18 mouse cellular contexts compared by ENCODE assay signal in genomic region chr13:85768520-85768919, GRCm38 (mm10).
DNase-seq lines count a peak whose midpoint lies in the region; TF ChIP-seq lines count a peak whose summit lies in the region.
"Had no signal": no experiment of that assay in that cellular context is flagged by ENCODE, and none has a peak within 500 bp of the region (broad histone marks: within the 10 kb centered on the region; RNA-seq: fewer than 3 reads in every experiment).

No protein-coding gene starts in this region.

- no peak for TF ChIP-seq CTCF in layer of hippocampus, adult 2 months (conservative IDR thresholded peaks at IDR 0.05)
- TF ChIP-seq CTCF in brain, embryonic 14.5 days (IDR thresholded peaks at IDR 0.05; ENCODE audit: borderline replicate concordance, extremely low read depth, insufficient read depth, insufficient read length) = no peak
- TF ChIP-seq CTCF in gastrocnemius, adult 2 months (IDR thresholded peaks at IDR 0.05) = no peak

- no peak overlapping the region for H3K27ac ChIP-seq in layer of hippocampus, adult 2 months
- no peak overlapping the region for H3K27ac ChIP-seq in gastrocnemius, adult 2 months
- H3K27ac ChIP-seq: embryonic facial prominence, embryonic 10.5 days; limb, embryonic 15.5 days; neural tube, embryonic 12.5 days had no signal

- TF ChIP-seq POLR2A in brain, embryonic 14.5 days (IDR thresholded peaks at IDR 0.05; ENCODE audit: borderline replicate concordance, extremely low read depth, insufficient read depth, insufficient read length, poor library complexity, severe bottlenecking) = no peak

- intact Hi-C loops in gastrocnemius, adult 2 months (cut with DNase I) = no loop called here

- no peak overlapping the region for H3K4me3 ChIP-seq in layer of hippocampus, adult 2 months
- no peak overlapping the region for H3K4me3 ChIP-seq in gastrocnemius, adult 2 months
- H3K4me3 ChIP-seq: embryonic facial prominence, embryonic 10.5 days; limb, embryonic 15.5 days; neural tube, embryonic 12.5 days had no signal

- DNase-seq in cerebellum, postnatal 25 days = peak; percentile 6 to 8
- no peak for DNase-seq in cerebellum, adult 11 months
- peak; percentile 17 to 22 for DNase-seq in layer of hippocampus, adult 2 months (ENCODE audit: low spot score in 2 of 2)
- no peak for DNase-seq in layer of hippocampus, postnatal 25 days (ENCODE audit: extremely low spot score in 1 of 2, low spot score in 1 of 2)
- peak; percentile 89 for DNase-seq in Muller cell, postnatal 12 days (ENCODE audit: inconsistent ontology term)
- DNase-seq in brain, embryonic 14.5 days (ENCODE audit: low read depth) = peak; percentile 84
- no peak for DNase-seq in spleen, postnatal 36 days (ENCODE audit: low spot score in 2 of 2)
- DNase-seq in gastrocnemius, adult 2 months = no peak
- DNase-seq: gastrocnemius, postnatal 36 days; heart, postnatal 14 days; kidney, postnatal 4 days; lung, adult 18-20 months; lung, postnatal 36 days; right cerebral cortex, postnatal 25 days; thymus, postnatal 4 days had no signal

Comparison
In these comparisons a context has a peak if more than half of its experiments do, and no peak if none do; other contexts are left out.
1. DNase-seq: peak in cerebellum, postnatal 25 days (2 of 2), layer of hippocampus, adult 2 months (2 of 2), Muller cell, postnatal 12 days (single experiment) and brain, embryonic 14.5 days (single experiment); none in cerebellum, adult 11 months (single experiment), layer of hippocampus, postnatal 25 days (0 of 2), spleen, postnatal 36 days (0 of 2) and gastrocnemius, adult 2 months (single experiment).